Mouse (Mus musculus) c-Kit-positive CD71-positive TER-119-positive erythroid progenitor cells, embryonic 14.5 days (primary cell): ENCODE measurements around the gene C2cd2l.
"Not testable (repeated sequence)": the region's sequence is repeated elsewhere in the genome, so short reads cannot be mapped to it uniquely, and the experiment has no call there.

Experiments
- DNase-seq: peaks from one replicate; pipeline ENCODE4 v3.0.0-alpha.2; 2013; ENCODE audit warnings: low spot score

The C2cd2l gene

GRCm38 (mm10) chr9:44336093-44336406 is 16.0 kb upstream of the C2cd2l start:
- DNase-seq, result peak; percentile 69

DNA sequence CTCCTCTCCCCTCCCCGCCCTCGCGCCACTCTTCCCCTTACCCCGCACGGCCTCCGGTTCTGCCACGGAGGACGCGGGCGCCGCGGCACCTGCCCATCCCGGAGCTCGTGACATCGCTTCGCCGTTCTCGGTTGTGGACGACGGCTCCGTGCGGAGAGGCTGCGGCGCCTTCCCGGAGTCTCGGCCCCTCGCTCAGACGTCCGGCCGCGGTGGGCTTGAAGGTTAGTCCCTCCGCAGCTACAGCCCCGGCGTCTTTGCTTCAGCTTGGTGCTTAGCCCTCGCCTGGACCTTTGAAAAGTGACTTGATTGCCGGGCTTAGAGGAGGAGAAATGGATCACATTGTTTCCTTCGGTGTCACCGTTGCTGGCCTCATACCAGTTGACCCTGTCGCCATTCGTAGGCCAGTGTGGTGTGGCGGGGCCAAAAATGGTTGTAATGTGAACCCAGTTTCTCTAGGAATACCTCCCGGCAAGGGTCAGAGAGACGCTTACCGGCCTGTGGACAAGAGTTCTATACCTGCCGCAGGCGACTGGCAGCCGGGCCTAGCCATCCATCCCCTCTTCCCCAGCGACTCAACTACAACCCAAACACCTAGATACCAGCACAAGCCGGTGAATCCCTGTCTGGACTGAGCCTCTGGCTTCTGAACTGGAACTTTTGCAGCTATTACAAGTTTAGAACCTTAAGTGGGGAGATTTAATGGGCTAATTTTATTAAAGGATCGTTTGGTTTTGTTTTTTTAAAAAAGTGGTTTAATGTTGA is 15.4 kb upstream of the C2cd2l start:
- peak; percentile 75 for DNase-seq

DNA sequence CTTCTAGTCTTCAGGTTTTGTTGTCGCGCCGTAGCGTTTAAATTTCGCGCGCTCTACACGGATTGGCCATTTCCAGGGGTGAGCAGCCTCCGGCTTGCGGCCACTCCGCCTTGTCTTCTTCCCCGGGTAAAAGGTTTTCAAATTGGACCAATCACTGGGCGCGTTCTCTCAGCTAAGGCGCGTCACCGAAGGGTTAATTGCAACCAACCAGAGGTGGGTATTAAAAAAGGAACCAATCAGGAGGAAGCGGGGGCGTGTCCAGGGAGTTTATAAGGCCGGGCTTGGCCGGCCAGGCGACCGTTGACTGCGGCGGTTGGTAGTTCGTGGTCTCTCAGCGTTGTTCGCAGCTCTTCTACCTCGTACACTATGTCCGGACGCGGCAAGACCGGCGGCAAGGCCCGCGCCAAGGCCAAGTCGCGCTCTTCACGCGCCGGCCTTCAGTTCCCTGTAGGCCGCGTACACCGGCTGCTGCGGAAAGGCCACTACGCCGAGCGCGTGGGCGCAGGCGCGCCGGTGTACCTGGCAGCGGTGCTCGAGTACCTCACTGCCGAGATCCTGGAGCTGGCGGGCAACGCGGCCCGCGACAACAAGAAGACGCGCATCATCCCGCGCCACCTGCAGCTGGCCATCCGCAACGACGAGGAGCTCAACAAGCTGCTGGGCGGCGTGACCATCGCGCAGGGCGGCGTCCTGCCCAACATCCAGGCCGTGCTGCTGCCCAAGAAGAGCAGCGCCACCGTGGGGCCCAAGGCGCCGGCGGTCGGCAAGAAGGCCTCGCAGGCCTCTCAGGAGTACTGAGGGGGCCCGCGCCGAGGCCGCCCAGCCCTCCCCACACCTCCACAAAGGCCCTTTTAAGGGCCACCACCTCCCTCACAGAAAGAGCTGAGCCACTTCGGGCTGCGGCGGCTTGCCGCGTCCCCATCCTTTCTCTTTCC is 14.6 kb upstream of the C2cd2l start, which contains the start of gene H2afx:
TSS of gene H2afx (plus strand) at position 299 of the 935 bp plus-strand sequence.
- DNase-seq, result peak; percentile 100

DNA sequence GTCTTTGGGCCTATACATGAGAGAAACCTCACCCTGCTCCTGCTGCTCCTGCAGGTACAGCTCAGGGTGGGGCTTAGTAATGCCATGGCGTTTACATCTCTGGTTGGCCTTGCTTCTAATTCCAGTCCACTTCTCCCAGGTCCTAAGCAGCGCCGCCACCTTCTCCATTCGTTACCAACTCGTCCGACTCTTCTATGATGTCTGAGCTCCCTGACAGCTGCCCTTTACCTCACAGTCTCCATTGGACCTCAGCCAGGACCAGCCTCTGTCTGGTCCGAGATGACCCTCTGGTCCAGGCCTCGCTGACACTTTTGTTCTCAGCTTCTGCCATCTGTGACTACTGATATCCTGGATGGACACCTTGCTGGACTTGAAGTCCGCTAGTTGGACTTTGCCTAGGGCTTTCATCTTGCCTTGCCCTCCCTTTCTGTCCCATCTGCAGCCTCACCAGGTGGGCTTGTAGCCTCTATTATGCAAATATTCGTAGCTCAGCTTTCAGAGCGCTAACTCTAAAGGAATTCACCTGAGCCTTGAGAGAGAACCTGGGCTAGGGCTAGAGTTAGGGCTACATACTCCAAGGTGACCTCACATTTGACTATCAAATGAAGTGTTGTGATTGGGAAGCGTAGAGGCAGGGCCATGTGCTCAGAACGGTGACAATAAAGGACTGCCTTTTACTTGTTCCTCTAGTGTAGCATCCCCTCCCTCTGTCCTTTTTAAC is 13.0 kb upstream of the C2cd2l start:
- DNase-seq, result no peak

- no peak for DNase-seq
Observed at GRCm38 (mm10) chr9:44330736-44331135, 10.7 kb upstream of the C2cd2l start.

- no peak for DNase-seq
Observed at GRCm38 (mm10) chr9:44327926-44328325, 7.8 kb upstream of the C2cd2l start.

DNA sequence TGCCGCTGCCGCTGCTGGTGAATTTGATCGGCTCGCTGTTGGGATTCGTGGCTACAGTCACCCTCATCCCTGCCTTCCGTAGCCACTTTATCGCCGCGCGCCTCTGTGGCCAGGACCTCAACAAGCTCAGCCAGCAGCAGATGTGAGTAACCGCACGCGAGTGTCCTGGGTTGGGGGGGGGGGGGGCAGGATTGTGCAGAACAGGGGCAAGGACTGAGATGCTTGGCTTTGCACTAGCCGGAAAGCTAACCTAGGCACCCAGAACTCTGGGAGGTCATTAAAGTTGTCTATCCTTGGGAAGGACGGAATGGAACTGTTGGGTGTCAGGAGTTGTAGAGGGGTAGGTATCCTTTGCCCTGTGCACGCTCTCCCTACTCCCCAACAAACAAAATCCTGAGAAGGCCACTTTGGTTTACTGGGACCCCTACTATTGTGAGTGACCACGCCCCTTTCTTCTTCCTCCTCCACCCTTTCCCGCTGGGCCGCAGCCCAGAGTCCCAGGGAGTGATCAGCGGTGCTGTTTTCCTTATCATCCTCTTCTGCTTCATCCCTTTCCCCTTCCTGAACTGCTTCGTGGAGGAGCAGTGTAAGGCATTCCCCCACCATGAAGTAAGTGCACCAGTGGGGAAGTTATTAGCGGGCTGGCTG is 7.1 kb upstream of the C2cd2l start:
- no peak for DNase-seq

GRCm38 (mm10) chr9:44326371-44327063 is 6.4 kb upstream of the C2cd2l start:
- DNase-seq, result peak; percentile 75

- no peak for DNase-seq
Observed at GRCm38 (mm10) chr9:44325768-44326370, 5.8 kb upstream of the C2cd2l start, which contains the start of gene Dpagt1. Gene Dpagt1 (plus strand): TSS chr9:44326019.

- DNase-seq, result not testable (repeated sequence)
Observed at GRCm38 (mm10) chr9:44325032-44325767, 5.1 kb upstream of the C2cd2l start.

DNA sequence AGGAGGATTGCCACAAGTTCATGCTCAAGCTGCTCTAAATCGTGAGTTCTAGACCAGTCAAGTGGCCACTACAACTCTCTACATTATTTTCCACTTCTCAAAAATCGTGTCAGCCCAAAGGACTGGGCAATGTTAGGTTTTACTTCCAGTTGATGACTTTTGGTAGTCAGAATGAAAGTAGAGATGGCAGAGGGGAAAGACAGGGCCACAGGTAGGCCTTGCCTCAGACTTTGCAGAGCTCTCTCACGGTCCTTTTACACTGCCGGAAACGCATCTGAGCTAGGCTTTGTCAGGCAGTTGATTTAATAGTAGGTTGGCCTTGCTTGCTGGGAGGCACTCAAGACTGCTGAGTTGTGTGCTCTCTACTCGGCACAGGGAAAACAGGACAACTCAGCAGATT is 4.1 kb upstream of the C2cd2l start:
- DNase-seq, result no peak

GRCm38 (mm10) chr9:44323656-44324055 is 3.6 kb upstream of the C2cd2l start:
- not testable (repeated sequence) for DNase-seq

- DNase-seq, result no peak
Observed at GRCm38 (mm10) chr9:44320799-44321133, 681 bp upstream of the C2cd2l start.

DNA sequence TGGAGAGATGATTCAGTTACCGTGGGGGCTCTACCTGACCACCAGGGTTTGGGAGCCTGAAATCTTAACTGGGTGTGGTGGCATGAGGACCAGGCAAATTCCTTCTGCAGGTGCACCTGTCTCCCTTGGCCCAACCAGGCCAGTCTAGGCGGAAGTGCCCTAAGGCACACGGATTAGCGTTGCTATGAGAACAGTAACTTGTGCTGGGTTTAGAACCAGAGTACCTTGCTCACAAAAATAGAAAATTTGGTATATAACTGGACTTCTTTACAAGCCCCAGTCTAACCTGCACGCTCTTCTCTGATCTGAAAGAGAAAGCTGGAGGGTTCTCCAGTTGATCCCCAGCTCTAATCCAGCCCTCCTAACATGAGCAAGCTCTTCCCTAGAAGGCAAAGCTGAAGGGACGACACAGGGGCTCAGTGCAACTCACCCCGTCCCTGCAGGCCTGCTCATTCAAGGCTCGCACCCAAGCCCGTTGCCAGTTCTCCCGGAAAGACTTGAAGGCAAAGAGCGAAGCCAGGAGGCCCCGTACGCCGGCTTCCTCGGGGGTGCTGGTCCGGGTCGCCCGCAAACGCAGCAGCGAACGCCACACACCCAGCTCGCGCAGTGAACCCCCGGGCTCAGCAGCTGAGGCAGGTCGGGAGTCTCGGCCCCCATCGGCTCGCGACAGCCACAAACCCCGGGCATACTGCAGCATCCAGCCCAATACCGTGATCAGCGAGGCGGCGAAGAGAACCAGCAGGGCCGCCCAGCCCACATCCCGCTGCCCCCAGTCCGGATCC is 789 bp downstream of the C2cd2l start:
- no peak for DNase-seq

- DNase-seq, result no peak
Observed at GRCm38 (mm10) chr9:44318826-44319095, 1.3 kb downstream of the C2cd2l start.

DNA sequence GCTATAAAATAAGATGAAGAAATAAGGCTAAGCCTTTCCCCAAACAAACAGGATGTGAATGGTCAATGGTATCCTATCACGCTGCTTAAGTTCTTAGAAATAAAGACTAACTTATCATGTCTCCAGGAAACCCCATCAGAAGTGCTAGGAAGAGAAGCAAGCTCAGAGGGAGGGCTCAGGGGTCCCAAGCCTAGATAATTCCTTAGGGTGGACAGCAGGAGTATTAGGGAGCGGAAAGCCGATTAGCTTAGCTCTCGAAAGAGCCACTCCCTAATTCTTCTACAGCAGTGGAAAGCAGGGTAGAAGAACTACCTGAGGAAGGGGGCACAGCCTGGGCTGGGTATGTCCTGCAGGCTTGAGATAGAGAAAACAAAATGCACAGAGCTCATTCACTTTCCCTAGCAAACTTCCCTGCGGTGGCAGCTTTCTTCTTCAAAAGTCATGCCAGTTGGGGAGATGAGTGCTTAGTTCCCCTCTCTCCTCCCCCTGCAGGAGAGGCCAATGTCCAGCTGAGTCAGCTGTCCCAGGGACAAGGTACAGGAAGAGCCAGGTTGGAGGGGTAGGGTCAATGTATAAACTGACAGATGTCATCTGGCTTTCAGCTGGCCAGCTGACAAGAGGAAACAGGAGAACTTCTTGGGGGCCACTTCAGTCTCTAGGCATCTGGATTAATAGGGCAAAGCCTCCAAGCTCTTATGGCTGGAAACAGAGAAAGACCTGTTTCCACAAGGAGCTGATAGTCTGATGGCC is 1.8 kb downstream of the C2cd2l start:
- DNase-seq, result no peak

DNA sequence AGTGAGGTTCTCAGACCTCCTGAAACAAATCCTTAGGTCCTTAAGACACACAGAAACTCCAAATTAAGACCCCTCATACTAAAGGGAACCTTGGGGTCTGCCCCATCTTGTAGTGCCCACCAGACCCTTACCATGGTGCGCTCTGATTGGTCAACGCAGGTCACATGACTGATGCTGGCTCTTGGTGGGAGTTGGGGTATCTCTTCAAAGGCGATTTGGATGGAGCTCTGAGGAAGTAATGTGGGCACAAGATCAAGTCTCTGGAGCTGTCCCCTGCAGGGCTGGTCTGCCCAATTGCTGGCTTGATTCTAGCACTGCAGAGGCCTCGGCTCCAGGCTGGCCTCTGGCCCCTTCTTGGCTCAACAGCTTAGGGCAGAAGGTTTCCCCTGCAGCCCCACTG is 2.6 kb downstream of the C2cd2l start:
- DNase-seq, result no peak

DNA sequence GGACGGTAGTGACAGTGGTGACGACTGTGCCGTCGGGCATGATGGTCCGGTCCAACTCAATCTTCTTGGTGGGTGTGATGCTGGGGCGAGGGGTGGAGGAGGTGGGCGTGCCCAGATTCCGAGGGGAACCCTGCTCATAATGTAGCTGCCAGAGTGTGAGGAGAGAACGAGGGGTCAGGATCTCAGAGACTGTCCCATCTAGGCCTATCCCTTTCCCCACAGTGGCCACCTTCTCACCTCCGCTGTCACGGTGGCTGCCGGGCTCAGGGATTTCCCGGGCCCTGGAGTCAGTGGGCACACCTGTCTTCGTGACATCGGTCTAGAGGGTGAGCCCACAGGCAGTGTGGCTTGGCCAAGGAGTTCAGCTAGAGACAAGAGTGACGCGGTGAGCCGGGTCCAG is 5.2 kb downstream of the C2cd2l start:
- no peak for DNase-seq

GRCm38 (mm10) chr9:44314257-44314547 is 5.9 kb downstream of the C2cd2l start:
- DNase-seq, result no peak
